Mouse (Mus musculus) heart, embryonic 11.5 days (tissue): ENCODE data around the gene Atp7a. TPM values are rescaled to one million over a fixed set of nuclear protein-coding genes. Genes with fewer than 3 reads are reported as not detected.

Source experiments
- ATAC-seq: fragments of 200-750 bp; cut with Nextera tagmentation; replicated peaks from 2 replicates; pipeline ENCODE4 v1.8.0; 2017; ENCODE audit warnings: moderate library complexity; ENCODE audit not compliant: insufficient number of reproducible peaks, low FRiP score, low TSS enrichment
- H3K27ac ChIP-seq: fragments of 300-500 bp; sonication (generic); 2 replicates; pipeline ENCODE4 v1.5.1; 2014; ENCODE audit warnings: mild to moderate bottlenecking, low read depth, low read length
- H3K27me3 ChIP-seq: fragments of 300-500 bp; sonication (generic); 2 replicates; pipeline ENCODE4 v1.6.1; 2014; ENCODE audit warnings: mild to moderate bottlenecking, low read length, mixed read lengths; ENCODE audit not compliant: control insufficient read depth, insufficient read depth
- H3K36me3 ChIP-seq: fragments of 300-500 bp; sonication (generic); 2 replicates; pipeline ENCODE4 v1.6.1; 2014; ENCODE audit warnings: mild to moderate bottlenecking, low read length, moderate library complexity, mixed read lengths; ENCODE audit not compliant: control insufficient read depth, insufficient read depth
- H3K4me1 ChIP-seq: fragments of 300-500 bp; sonication (generic); 2 replicates; pipeline ENCODE4 v1.6.1; 2014; ENCODE audit warnings: low read length; ENCODE audit not compliant: control insufficient read depth, insufficient read depth
- H3K4me2 ChIP-seq: fragments of 300-500 bp; sonication (generic); 2 replicates; pipeline ENCODE4 v1.6.1; 2014; ENCODE audit warnings: mild to moderate bottlenecking, moderate library complexity
- H3K4me3 ChIP-seq: fragments of 300-500 bp; sonication (generic); 2 replicates; pipeline ENCODE4 v1.5.1; 2014; ENCODE audit warnings: low read depth, low read length
- H3K9ac ChIP-seq: fragments of 300-500 bp; sonication (generic); 2 replicates; pipeline ENCODE4 v1.6.1; 2014; ENCODE audit warnings: mild to moderate bottlenecking, low read depth, low read length, moderate library complexity
- H3K9me3 ChIP-seq: fragments of 300-500 bp; sonication (generic); replicated peaks from 2 replicates; pipeline ENCODE4 v1.6.1; 2016; ENCODE audit warnings: low read length; ENCODE audit not compliant: control insufficient read depth
- WGBS: fragments of 180-500 bp; shearing (Covaris S2); extraction: QIAGEN DNeasy Blood & Tissue Kit; methylation state at CpG from one replicate; pipeline ENCODE4 v1.1.7; 2014; ENCODE audit not compliant: insufficient replicate concordance; 5-methylcytosine and 5-hydroxymethylcytosine counted together
- polyA plus RNA-seq: library from polyadenylated mRNA; unstranded; fragments of >200 nt; fragmentation: Nextera tagmentation; extraction: Ambion mirVana; gene quantifications from 2 replicates; pipeline ENCODE4 v1.2.1, GENCODE M21; 2014

The Atp7a gene
- polyA plus RNA-seq, 1 experiment from 2014 or later = 18.2 TPM

GRCm38 (mm10) chrX:106015571-106016322, 11.3 kb upstream of the Atp7a start, which contains the start of gene Cox7b:
TSS of gene Cox7b (plus strand) at chrX:106015700.
- ATAC-seq = peak; percentile 55; the same call in 1 of the 2 replicates
- Histone ChIP-seq H3K36me3 (no peaks in the 10 kb centered on the region), H3K9me3 (no peaks in the 10 kb centered on the region), H3K4me1 (no peaks in the 10 kb centered on the region), H3K4me2 (peak within 1 kb of the TSS; percentile 37), H3K4me3 (peak within 1 kb of the TSS; percentile 65), H3K9ac (peak within 1 kb of the TSS; percentile 83), H3K27me3 (no peaks in the 10 kb centered on the region), H3K27ac (peak within 1 kb of the TSS; percentile 86)
- 16% methylated on average over 26 of the region's 26 CpGs for WGBS

GRCm38 (mm10) chrX:106017102-106017501, 10.0 kb upstream of the Atp7a start:
- no peak for ATAC-seq
- Histone ChIP-seq H3K4me3 (peak overlapping the region; percentile 65), H3K4me2 (peak overlapping the region; percentile 56), H3K9me3 (no peaks in the 10 kb centered on the region), H3K4me1 (no peaks in the 10 kb centered on the region), H3K27ac (no peak overlapping the region), H3K27me3 (no peaks in the 10 kb centered on the region), H3K9ac (no peak overlapping the region), H3K36me3 (no peaks in the 10 kb centered on the region)
- 85% methylated on average over 3 of the region's 3 CpGs for WGBS

- Histone ChIP-seq H3K4me2 (peak overlapping the region; percentile 56), H3K9me3 (no peaks in the 10 kb centered on the region), H3K27me3 (no peaks in the 10 kb centered on the region), H3K36me3 (no peaks in the 10 kb centered on the region), H3K27ac (no peak overlapping the region), H3K4me1 (no peaks in the 10 kb centered on the region), H3K9ac (no peak overlapping the region), H3K4me3 (0 out of 2 replicates have a peak overlapping the region, but pooled peaks have one; percentile 8)
- no peak for ATAC-seq
- WGBS = 87% methylated on average over 4 of the region's 4 CpGs
These were observed 9.6 kb upstream of the Atp7a start for GRCm38 (mm10) chrX:106017516-106017915.

GRCm38 (mm10) chrX:106027343-106027674, 233 bp downstream of the Atp7a start:
- no peaks in the 10 kb centered on the region for H3K9me3 ChIP-seq
- peak overlapping the region; percentile 61 for H3K4me2 ChIP-seq
- peak overlapping the region; percentile 64 for H3K27ac ChIP-seq
- peak overlapping the region; percentile 55 for H3K4me3 ChIP-seq
- H3K9ac ChIP-seq = peak overlapping the region; percentile 77
- H3K27me3 ChIP-seq = no peaks in the 10 kb centered on the region
- H3K4me1 ChIP-seq = no peaks in the 10 kb centered on the region
- no peaks in the 10 kb centered on the region for H3K36me3 ChIP-seq
- WGBS = 18% methylated on average over 8 of the region's 8 CpGs
- peak; percentile 36; the same call in 1 of the 2 replicates for ATAC-seq

GRCm38 (mm10) chrX:106030176-106030575, 3.1 kb downstream of the Atp7a start:
- H3K9me3 ChIP-seq = no peaks in the 10 kb centered on the region
- H3K4me2 ChIP-seq = no peak overlapping the region
- WGBS = 73% methylated on average over 5 of the region's 5 CpGs

GRCm38 (mm10) chrX:106031124-106031523, 4.0 kb downstream of the Atp7a start:
- Histone ChIP-seq H3K4me2 (no peak overlapping the region), H3K9me3 (no peaks in the 10 kb centered on the region), H3K4me3 (no peak overlapping the region), H3K36me3 (no peaks in the 10 kb centered on the region), H3K4me1 (no peaks in the 10 kb centered on the region), H3K27ac (no peak overlapping the region), H3K9ac (no peak overlapping the region), H3K27me3 (no peaks in the 10 kb centered on the region)
- no peak for ATAC-seq

More at GRCm38 (mm10) chrX:106030176-106030575, 3.1 kb downstream of the Atp7a start:
- ATAC-seq = no peak
- H3K9ac ChIP-seq = no peak overlapping the region
- H3K27me3 ChIP-seq = no peaks in the 10 kb centered on the region
- no peaks in the 10 kb centered on the region for H3K4me1 ChIP-seq
- no peak overlapping the region for H3K4me3 ChIP-seq
- no peaks in the 10 kb centered on the region for H3K36me3 ChIP-seq
- no peak overlapping the region for H3K27ac ChIP-seq

GRCm38 (mm10) chrX:106035727-106036126, 8.7 kb downstream of the Atp7a start:
- no peaks in the 10 kb centered on the region for H3K9me3 ChIP-seq
- no peak overlapping the region for H3K9ac ChIP-seq
- no peak overlapping the region for H3K27ac ChIP-seq
- 0 out of 2 replicates have a peak, but pooled peaks cover 3% of the 10 kb centered on the region for H3K4me1 ChIP-seq
- WGBS = 68% methylated on average over 2 of the region's 2 CpGs
- H3K4me3 ChIP-seq = no peak overlapping the region
- no peaks in the 10 kb centered on the region for H3K27me3 ChIP-seq
- ATAC-seq = no peak
- no peaks in the 10 kb centered on the region for H3K36me3 ChIP-seq
- no peak overlapping the region for H3K4me2 ChIP-seq

- WGBS = 60% methylated on average over 3 of the region's 3 CpGs
- Histone ChIP-seq H3K27ac (no peak overlapping the region), H3K9me3 (no peaks in the 10 kb centered on the region), H3K4me3 (no peak overlapping the region), H3K4me1 (0 out of 2 replicates have a peak, but pooled peaks cover 3% of the 10 kb centered on the region), H3K4me2 (no peak overlapping the region), H3K9ac (no peak overlapping the region), H3K36me3 (no peaks in the 10 kb centered on the region), H3K27me3 (no peaks in the 10 kb centered on the region)
- ATAC-seq = no peak
These were observed 10.2 kb downstream of the Atp7a start for GRCm38 (mm10) chrX:106037185-106037752.
